Mouse (Mus musculus) urinary bladder, postnatal 10 days (tissue): ENCODE measurements around the gene Mfsd10.
"Not testable (repeated sequence)": the region's sequence is repeated elsewhere in the genome, so short reads cannot be mapped to it uniquely, and the experiment has no call there.

Experiments used
- DNase-seq: peaks from one replicate; pipeline ENCODE4 v3.0.0; 2022; ENCODE audit warnings: low spot score

The Mfsd10 gene

DNA sequence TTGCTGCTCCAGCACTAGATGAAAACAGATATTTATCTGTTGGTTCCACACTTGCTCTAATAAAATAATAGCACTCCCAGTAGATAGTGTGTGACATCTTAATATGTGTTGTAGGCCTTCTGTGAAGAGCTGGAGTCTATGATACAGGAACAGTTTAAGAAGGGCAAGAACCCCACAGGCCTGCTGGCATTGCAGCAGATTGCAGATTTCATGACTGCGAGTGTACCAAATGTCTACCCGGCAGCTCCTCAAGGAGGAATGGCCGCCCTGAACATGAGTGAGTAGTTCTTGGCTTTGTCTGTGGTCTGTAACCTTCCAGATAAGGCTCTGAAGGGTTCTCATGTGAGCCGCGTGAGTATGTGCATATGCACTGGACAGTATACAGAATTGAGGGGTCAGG lies 32.4 kb downstream of the Mfsd10 start:
- no peak for DNase-seq

DNA sequence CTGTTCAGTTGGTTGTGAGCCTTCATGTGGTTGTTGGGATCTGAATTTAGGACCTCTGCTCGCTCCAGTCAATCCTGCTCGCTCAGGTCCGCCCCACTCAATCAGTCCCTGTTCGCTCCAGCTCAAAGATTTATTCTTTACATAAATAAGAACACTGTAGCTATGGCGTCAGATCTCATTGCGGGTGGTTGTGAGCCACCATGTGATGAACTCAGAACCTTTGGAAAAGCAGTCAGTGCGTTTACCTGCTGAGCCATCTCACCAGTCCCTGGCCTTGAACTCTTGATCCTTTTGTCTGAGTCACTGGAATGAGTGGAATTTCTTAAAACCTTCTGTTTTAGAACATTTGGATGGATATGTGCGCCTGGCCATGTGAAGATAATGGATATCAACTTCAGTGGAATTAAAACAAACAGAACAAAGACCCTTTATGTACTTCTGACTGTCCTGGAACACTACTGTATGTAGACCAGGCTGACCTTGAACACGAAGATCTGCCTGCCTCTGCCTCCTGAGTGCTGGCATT lies 43.7 kb downstream of the Mfsd10 start:
- DNase-seq = no peak

DNA sequence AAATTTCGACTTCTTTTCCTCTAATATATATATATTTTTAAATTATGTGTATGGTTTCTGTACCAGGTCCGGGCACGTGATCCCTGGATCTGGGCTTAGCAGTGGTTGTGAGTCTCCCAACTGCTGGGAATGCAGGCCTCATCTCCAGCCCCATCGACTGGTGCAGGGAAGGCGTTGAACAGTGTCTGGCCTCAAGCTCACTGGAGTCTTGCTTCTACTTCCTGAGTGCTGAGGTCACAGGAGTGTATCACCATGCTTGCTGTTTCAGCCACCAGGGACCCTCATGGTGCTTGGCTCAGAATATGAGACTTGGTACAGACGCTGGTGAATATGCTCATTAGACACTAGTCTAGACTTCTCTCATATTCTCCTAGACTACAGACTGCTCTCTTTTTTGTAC lies 44.3 kb downstream of the Mfsd10 start:
- DNase-seq = no peak

DNA sequence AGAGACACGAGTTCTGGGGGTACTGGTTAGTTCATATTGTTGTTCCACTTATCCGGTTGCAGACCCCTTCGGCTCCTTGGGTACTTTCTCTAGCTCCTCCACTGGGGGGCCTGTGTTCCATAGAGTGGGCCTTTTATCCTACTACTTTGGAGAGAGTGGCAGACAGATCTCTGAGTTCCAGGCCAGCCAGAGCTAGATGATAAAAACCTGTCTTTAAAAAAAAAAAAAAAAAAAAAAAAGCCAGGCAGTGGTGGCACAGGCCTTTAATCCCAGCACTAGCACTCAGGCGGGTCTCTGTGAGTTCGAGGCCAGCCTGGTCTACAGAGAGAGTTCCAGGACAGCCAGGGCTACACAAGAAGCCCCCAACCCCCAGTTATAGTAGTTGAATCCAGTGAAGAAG lies 44.8 kb downstream of the Mfsd10 start:
- not testable (repeated sequence) for DNase-seq

DNA sequence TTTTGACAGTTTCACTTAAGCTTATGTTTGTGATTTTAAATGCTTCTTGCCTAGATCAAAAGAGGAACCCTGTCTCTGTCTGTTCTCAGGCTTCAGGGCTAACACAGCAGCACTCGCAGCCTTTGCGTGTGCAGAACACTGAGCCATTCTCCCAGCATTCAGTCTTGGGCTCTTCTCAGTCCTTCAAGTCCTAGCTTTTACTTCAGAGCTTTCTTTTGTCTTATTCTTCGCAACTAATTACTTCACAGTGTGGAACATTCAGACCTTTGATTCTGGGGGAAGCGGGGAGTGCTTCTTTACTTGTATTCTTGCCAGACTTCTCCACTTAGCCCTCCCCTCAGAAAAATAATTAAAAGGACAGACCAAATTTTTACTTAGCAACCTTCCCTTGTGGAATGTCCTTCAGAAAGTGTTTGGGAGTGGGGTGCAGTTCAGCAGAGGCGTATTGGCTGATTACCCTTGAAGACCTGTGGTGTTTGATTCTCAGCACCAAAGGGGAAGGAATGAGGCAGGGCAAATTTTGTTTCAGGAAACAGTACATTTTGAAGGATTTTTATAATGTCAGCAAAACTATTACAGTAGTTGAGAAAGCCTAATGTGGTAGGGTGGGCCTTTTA lies 45.5 kb downstream of the Mfsd10 start:
- DNase-seq = no peak

DNA sequence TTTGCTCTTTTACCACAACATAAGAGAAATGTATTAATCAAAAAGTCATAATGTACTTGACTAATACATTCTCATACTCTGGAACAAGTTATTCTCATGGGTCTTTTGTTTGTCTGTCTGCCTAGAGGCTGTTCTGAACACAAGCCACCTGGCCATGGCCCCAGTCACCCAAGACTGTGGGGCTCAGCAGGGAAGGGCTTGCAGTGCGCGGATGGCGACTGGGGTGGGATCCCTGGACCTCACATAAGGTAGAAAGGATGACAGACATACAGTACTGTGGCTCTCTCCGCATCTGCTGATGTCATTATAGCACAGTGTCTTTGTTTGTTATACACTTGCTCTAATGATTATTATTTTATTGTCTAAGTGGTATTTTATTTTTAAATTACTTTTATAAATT lies 46.3 kb downstream of the Mfsd10 start:
- no peak for DNase-seq

DNA sequence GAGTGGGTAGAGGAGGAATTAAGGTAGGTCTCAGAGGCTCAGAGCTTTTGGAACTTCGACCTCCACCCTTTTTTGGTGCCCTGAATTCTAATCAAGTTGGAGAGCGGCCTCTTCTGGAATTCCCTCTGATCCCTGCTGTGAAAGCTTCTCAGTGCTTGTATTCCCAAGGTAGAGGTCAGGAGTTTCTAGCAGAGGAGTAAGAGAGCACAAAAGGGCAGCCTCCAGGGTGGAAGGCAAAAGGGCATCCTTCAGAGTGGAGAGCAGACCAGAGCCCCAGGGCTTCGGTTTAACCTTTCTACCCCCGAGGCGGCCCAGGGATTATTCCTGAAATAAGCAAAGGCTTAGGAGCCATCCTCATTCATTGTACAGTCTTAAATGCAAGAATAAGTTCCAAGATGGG lies 47.0 kb downstream of the Mfsd10 start:
- no peak for DNase-seq

DNA sequence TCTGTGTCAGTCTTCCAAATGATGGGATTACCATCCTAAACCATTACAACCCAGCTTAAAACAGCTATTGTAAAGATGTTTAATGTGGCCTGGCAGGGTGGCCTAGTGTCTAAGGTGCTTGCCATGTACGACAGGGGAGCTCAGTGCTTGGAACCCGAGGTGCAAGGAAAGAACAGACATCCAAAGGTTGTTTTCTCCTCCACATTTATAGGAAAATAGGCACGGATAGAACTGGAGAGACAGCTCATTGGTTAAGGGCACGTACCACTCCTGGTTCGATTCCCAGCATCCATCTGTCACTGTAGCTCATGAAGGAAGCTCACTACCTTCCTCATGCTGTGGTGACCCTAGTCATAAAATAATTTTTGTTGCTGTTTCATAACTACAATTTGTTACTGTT lies 49.1 kb downstream of the Mfsd10 start:
- no peak for DNase-seq

DNA sequence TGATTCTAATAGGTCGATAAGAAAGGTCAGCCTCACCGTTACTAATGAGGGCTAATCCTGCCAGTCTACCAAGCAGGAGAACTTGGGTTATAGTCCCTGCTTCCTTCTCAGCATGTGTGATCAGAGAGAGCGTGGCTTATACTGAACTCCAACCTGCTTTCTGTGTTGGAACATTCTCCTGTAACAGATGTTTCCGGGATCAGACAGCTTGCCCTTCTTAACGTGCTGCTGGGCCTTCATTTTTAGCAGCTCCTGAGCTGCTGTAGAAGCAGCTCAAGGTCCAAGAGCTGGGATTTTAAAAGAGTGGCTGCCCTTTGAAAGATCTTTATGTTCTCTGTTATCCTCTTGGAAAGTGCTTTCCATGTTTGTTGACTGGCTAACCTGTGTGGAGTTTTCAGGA lies 51.8 kb downstream of the Mfsd10 start:
- DNase-seq = no peak
